Mouse (Mus musculus): ENCODE measurements around the gene Nck2. TPM values are rescaled to one million over a fixed set of nuclear protein-coding genes. Genes with fewer than 3 reads are reported as not detected.
"Not testable (repeated sequence)": the region's sequence is repeated elsewhere in the genome, so short reads cannot be mapped to it uniquely, and the experiment has no call there.

Nck2 gene
- total and polyA plus RNA-seq, 2 experiments from 2014 or later = 17.7 to 49.7 TPM

DNA sequence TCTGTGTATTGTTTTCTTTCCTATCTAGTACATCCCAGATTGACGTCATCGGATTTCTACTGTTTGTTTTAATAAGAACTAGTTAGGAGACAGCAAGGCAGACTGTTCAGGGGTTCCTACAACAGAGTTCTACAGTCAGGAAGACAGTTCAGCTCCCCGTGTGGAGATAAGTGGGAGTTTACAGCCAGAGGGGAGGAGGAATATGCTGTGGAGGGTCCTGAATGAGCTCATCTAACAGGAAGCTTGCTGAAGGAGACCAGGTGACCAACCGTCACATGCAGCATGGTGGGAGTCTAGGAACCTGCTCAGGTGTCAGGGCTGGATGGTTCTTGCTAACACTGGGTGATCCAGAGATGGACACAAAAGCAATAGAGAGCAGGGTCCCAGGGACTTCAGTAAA, 87.9 kb downstream of the Nck2 start:
- no peak overlapping the region for H3K4me2 ChIP-seq (ENCODE audit: low read depth, low read length)
- no peak for DNase-seq (ENCODE audit: low spot score)
- 41% methylated on average over 4 of the region's 4 CpGs for WGBS
- H3K36me3 ChIP-seq (replicated peaks; ENCODE audit: control insufficient read depth, insufficient read depth, low read length) = no peaks in the 10 kb centered on the region
- H3K27me3 ChIP-seq (ENCODE audit: control insufficient read depth, insufficient read depth, low read length) = no peaks in the 10 kb centered on the region
- H3K27ac ChIP-seq (ENCODE audit: low read depth) = no peak overlapping the region
- TF ChIP-seq EP300 (IDR thresholded peaks at IDR 0.05; ENCODE audit: low read depth) (no peak), CTCF (IDR thresholded peaks at IDR 0.05; ENCODE audit: low read depth) (no peak)
- no peaks in the 10 kb centered on the region for H3K9me3 ChIP-seq (replicated peaks; ENCODE audit: control insufficient read depth, low read length)
- H3K9ac ChIP-seq (replicated peaks; ENCODE audit: low read depth, low read length) = no peak overlapping the region
- H3K4me1 ChIP-seq (ENCODE audit: control insufficient read depth, insufficient read depth) = peaks cover 56% of the 10 kb centered on the region
- peak; percentile 12; the same call in 1 of the 2 replicates for ATAC-seq (ENCODE audit: insufficient read depth, low read depth)
- H3K4me3 ChIP-seq (ENCODE audit: low read depth, low read length) = no peak overlapping the region

DNA sequence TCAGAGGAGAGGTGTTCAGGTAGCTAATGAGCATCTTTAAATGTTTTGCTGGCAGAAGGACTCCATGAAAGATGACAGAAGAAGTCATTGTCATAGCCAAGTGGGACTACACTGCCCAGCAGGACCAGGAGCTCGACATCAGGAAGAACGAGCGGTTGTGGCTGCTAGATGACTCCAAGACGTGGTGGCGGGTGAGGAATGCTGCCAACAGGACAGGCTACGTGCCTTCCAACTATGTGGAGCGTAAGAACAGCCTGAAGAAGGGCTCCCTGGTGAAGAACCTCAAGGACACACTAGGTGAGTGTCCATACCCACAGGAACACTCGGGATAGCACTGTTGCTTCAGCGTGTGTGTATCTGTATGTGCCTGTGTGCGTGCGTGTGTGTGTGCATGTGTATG, 89.1 kb downstream of the Nck2 start:
- H3K9me3 ChIP-seq (replicated peaks; ENCODE audit: control insufficient read depth, low read length) = not testable (repeated sequence)
- 65% methylated on average over 11 of the region's 11 CpGs for WGBS

DNA sequence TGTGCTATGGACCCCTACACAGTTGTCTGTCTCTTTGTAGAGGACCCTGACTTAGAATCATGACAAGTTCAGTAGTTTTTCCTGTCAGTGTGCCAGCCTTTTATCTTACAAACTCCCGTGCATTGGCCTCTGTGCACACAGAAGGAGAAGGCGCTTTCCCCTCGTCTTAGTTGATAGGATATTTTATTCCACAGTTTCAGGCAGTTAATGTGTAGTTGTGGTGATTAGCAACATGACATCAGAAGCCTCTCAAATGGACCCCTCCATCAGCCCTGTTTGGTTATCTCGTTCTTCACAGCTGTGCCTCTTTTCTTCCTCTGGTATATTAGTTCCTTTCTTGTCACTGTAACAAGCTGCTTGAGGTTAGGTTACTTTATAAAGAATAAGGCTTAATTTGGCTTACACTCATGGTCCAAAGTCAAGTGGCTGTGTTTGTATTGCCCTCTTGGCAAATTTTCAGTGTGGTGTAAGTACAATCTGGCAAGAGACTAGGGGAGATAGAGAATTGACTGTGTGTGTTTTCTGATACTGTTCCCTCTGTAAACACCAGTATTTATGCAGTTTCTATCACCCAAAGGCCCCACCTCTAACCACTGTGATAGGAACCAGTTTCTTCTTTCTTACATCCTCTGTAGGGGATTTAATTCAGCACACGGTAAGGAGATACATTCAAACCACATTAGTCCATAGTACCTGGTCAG, 89.8 kb downstream of the Nck2 start:
- 33% methylated on average over 5 of the region's 5 CpGs for WGBS
- peak overlapping the region; percentile 62; the same call in 1 of the 2 replicates for H3K27ac ChIP-seq (ENCODE audit: low read depth)
- no peaks in the 10 kb centered on the region for H3K27me3 ChIP-seq (ENCODE audit: control insufficient read depth, insufficient read depth, low read length)
- no peaks in the 10 kb centered on the region for H3K36me3 ChIP-seq (replicated peaks; ENCODE audit: control insufficient read depth, insufficient read depth, low read length)
- H3K9ac ChIP-seq (replicated peaks; ENCODE audit: low read depth, low read length) = no peak overlapping the region
- TF ChIP-seq CTCF (IDR thresholded peaks at IDR 0.05; ENCODE audit: low read depth) = no peak
- no peak for TF ChIP-seq EP300 (IDR thresholded peaks at IDR 0.05; ENCODE audit: low read depth)
- H3K4me2 ChIP-seq (ENCODE audit: low read depth, low read length) = no peak overlapping the region
- H3K9me3 ChIP-seq (replicated peaks; ENCODE audit: control insufficient read depth, low read length) = no peaks in the 10 kb centered on the region
- no peak overlapping the region for H3K4me3 ChIP-seq (ENCODE audit: low read depth, low read length)
- ATAC-seq (ENCODE audit: insufficient read depth, low read depth) (no peak), DNase-seq (ENCODE audit: low spot score) (no peak)
- peaks cover 72% of the 10 kb centered on the region for H3K4me1 ChIP-seq (ENCODE audit: control insufficient read depth, insufficient read depth)

More for the DNA sequence above, 89.1 kb downstream of the Nck2 start:
- not testable (repeated sequence) for H3K27me3 ChIP-seq (ENCODE audit: control insufficient read depth, insufficient read depth, low read length); H3K4me3 ChIP-seq (ENCODE audit: low read depth, low read length); H3K9ac ChIP-seq (replicated peaks; ENCODE audit: low read depth, low read length); H3K4me2 ChIP-seq (ENCODE audit: low read depth, low read length); H3K36me3 ChIP-seq (replicated peaks; ENCODE audit: control insufficient read depth, insufficient read depth, low read length); DNase-seq (ENCODE audit: low spot score); ATAC-seq (ENCODE audit: insufficient read depth, low read depth)
- 0 out of 2 replicates have a peak overlapping the region, but pooled peaks have one; percentile 15 for H3K27ac ChIP-seq (ENCODE audit: low read depth)
- peaks cover 67% of the 10 kb centered on the region for H3K4me1 ChIP-seq (ENCODE audit: control insufficient read depth, insufficient read depth)

DNA sequence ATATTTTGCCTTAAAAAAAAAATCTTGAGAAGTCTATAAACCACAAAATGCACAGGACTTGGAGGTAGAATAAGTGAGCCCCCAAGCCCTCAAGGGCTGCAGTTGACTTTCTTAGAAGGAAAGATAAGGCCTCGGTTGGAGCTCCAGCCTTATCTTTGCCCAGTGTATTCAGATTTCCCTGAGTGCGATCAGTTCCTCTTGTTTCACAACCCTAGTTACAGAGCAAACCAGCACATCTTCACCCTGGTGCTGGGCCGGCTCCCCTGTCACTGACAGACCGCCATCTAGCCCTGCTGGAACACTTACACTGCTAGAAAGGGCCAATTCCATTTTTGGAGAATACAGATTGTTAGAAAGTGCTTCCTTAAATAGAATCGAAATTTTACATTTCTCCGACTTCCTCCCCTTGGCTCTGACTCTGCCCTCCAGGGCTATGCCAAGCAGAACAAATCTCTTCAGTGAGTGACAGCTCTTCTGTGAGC, 91.2 kb downstream of the Nck2 start:
- Histone ChIP-seq H3K9me3 (replicated peaks; ENCODE audit: control insufficient read depth, low read length) (no peaks in the 10 kb centered on the region), H3K4me2 (ENCODE audit: low read depth, low read length) (no peak overlapping the region), H3K4me3 (ENCODE audit: low read depth, low read length) (no peak overlapping the region), H3K27me3 (ENCODE audit: control insufficient read depth, insufficient read depth, low read length) (no peaks in the 10 kb centered on the region), H3K27ac (ENCODE audit: low read depth) (peak overlapping the region; percentile 62), H3K4me1 (ENCODE audit: control insufficient read depth, insufficient read depth) (peaks cover 61% of the 10 kb centered on the region), H3K9ac (replicated peaks; ENCODE audit: low read depth, low read length) (no peak overlapping the region), H3K36me3 (replicated peaks; ENCODE audit: control insufficient read depth, insufficient read depth, low read length) (no peaks in the 10 kb centered on the region)
- 23% methylated on average over 6 of the region's 6 CpGs for WGBS
- no peak for TF ChIP-seq CTCF (IDR thresholded peaks at IDR 0.05; ENCODE audit: low read depth)
- TF ChIP-seq EP300 (IDR thresholded peaks at IDR 0.05; ENCODE audit: low read depth) = no peak
- peak; percentile 40 for DNase-seq (ENCODE audit: low spot score)
- peak; percentile 37; the same call in 1 of the 2 replicates for ATAC-seq (ENCODE audit: insufficient read depth, low read depth)

DNA sequence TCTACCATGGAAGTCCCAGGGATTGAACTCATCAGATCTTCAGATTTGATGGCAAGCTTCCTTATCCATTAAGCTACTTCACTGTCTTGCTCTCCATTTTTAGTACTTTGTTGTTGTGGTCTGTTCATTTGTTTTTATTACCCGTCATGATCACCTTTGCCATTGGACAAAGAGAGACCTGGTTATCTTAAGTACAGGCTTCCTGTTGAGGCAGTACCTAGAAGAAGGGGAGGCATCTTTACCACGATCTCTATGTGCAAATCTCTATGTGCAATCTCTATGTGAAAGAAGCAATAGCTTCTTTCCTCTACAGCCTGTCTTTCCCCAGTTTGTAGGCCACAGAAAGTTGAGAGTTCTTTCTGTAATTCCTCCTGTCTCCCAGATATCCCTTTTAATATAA, 91.9 kb downstream of the Nck2 start:
- H3K9me3 ChIP-seq (replicated peaks; ENCODE audit: control insufficient read depth, low read length) = no peaks in the 10 kb centered on the region
- TF ChIP-seq EP300 (IDR thresholded peaks at IDR 0.05; ENCODE audit: low read depth) = no peak
- no peak overlapping the region for H3K4me2 ChIP-seq (ENCODE audit: low read depth, low read length)
- no peak overlapping the region for H3K4me3 ChIP-seq (ENCODE audit: low read depth, low read length)
- ATAC-seq (ENCODE audit: insufficient read depth, low read depth) (no peak), DNase-seq (ENCODE audit: low spot score) (no peak)
- no peak overlapping the region for H3K9ac ChIP-seq (replicated peaks; ENCODE audit: low read depth, low read length)
- no peaks in the 10 kb centered on the region for H3K27me3 ChIP-seq (ENCODE audit: control insufficient read depth, insufficient read depth, low read length)
- H3K27ac ChIP-seq (ENCODE audit: low read depth) = peak overlapping the region; percentile 7
- WGBS = 71% methylated on average over 2 of the region's 2 CpGs
- peaks cover 54% of the 10 kb centered on the region for H3K4me1 ChIP-seq (ENCODE audit: control insufficient read depth, insufficient read depth)
- H3K36me3 ChIP-seq (replicated peaks; ENCODE audit: control insufficient read depth, insufficient read depth, low read length) = no peaks in the 10 kb centered on the region

DNA sequence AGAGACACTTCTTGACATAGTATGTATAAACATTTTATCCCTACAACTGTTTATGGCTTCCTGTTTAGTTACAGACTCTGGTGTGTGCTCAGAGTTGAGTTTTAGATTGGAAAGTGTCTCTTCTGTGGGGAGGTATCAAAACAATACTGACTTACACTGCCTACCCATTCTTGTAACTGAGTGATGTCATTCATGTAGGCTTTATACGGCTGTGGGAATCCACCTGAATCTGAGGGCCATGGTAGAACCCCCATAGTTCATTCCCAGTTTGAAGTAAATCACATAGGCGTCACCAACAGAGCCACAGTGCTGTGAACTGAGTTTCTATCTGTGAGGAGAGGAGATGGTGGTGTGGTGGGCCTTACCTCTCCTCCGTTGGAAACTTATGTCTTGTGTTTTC, 92.6 kb downstream of the Nck2 start:
- H3K4me1 ChIP-seq (ENCODE audit: control insufficient read depth, insufficient read depth) = peaks cover 48% of the 10 kb centered on the region

More for the DNA sequence above, 92.6 kb downstream of the Nck2 start:
- H3K36me3 ChIP-seq (replicated peaks; ENCODE audit: control insufficient read depth, insufficient read depth, low read length) = no peaks in the 10 kb centered on the region
- no peak overlapping the region for H3K4me2 ChIP-seq (ENCODE audit: low read depth, low read length)
- no peak overlapping the region for H3K4me3 ChIP-seq (ENCODE audit: low read depth, low read length)
- no peak for DNase-seq (ENCODE audit: low spot score)
- H3K27ac ChIP-seq (ENCODE audit: low read depth) = no peak overlapping the region
- H3K9ac ChIP-seq (replicated peaks; ENCODE audit: low read depth, low read length) = no peak overlapping the region
- H3K27me3 ChIP-seq (ENCODE audit: control insufficient read depth, insufficient read depth, low read length) = no peaks in the 10 kb centered on the region
- H3K9me3 ChIP-seq (replicated peaks; ENCODE audit: control insufficient read depth, low read length) = no peaks in the 10 kb centered on the region
- TF ChIP-seq CTCF (IDR thresholded peaks at IDR 0.05; ENCODE audit: low read depth) = no peak
- no peak for TF ChIP-seq EP300 (IDR thresholded peaks at IDR 0.05; ENCODE audit: low read depth)
- 91% methylated on average over 3 of the region's 3 CpGs for WGBS
- ATAC-seq (ENCODE audit: insufficient read depth, low read depth) = no peak
